Mouse (Mus musculus): Measurements from ENCODE around the gene Gabbr1. TPM values are rescaled to one million over a fixed set of nuclear protein-coding genes. Genes with fewer than 3 reads are reported as not detected.
"Not testable (repeated sequence)": the region's sequence is repeated elsewhere in the genome, so short reads cannot be mapped to it uniquely, and the experiment has no call there.

Gene Gabbr1
- total RNA-seq (2021), result 100 to 1,000 TPM; 609 to 643 TPM
- long read RNA-seq, experiment 1, full-length matches to known transcripts, result 81 of 124 reads
- long read RNA-seq, experiment 1, partial matches to known transcripts, result 17 of 124 reads
- long read RNA-seq, experiment 1, other reads (novel, unspliced or antisense), result 26 of 124 reads
- long read RNA-seq, experiment 2, full-length matches to known transcripts, result 92 of 159 reads
- long read RNA-seq, experiment 2, partial matches to known transcripts, result 60 of 159 reads
- long read RNA-seq, experiment 2, other reads (novel, unspliced or antisense), result 7 of 159 reads

- peak; percentile 78 to 80 for DNase-seq (ENCODE audit: low spot score in 2 of 2)
Measured at GRCm38 (mm10) chr17:37045611-37046311, at the start of gene Gabbr1. Gabbr1 (plus strand) TSS chr17:37045966.

GRCm38 (mm10) chr17:36997033-36997735, 48.6 kb upstream of the Gabbr1 start:
- peak; percentile 70 to 76 for DNase-seq (ENCODE audit: low spot score in 2 of 2)

GRCm38 (mm10) chr17:36998477-36998876, 47.3 kb upstream of the Gabbr1 start:
- DNase-seq (ENCODE audit: low spot score in 2 of 2), result no peak

DNA sequence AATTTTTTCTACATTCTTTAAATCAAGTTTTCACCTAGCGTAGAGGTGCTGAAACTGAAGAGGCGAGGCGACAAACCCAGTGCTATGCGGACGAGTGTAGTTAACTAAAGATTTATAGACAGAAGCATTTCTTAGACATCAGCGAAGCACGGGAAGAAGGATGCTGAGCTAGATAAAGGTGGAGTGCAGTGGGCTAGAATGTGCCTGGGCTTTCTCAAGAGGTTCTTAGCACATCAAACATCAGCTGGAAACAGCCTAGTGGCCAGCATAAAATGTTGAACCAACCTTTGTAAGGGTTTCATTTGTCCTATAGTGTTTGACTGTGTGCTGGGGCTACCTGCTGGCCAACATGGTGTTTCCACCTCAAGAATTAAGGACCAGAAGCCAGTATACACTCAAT, 44.9 kb upstream of the Gabbr1 start, which contains the start of gene Zfp57:
Gene Zfp57 (plus strand): TSS at position 301 of the 400 bp plus-strand sequence.
- DNase-seq (ENCODE audit: low spot score in 2 of 2), result no peak

- DNase-seq (ENCODE audit: low spot score in 2 of 2), result peak; percentile 52 to 55
Measured at GRCm38 (mm10) chr17:37002364-37003330, 43.1 kb upstream of the Gabbr1 start.

DNA sequence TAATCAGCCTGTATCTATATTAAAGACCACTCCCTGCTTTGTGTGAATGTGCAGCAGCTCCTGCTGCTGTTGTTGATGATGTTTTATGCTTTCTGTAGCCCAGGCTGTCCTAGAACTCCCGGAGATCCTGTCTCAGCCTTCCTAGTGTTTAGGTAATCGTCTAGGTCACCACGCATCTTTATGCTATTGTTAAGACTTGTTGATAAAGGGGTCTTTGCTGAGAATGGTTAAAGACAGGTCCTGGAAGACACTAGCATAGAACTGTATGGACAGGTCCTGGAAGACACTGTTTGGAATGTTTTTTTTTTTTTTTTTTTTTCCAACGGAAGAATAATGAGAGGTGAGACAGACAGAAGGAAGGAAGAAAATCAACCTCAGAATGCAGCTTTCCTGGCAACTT, 42.4 kb upstream of the Gabbr1 start:
- no peak for DNase-seq (ENCODE audit: low spot score in 2 of 2)

DNA sequence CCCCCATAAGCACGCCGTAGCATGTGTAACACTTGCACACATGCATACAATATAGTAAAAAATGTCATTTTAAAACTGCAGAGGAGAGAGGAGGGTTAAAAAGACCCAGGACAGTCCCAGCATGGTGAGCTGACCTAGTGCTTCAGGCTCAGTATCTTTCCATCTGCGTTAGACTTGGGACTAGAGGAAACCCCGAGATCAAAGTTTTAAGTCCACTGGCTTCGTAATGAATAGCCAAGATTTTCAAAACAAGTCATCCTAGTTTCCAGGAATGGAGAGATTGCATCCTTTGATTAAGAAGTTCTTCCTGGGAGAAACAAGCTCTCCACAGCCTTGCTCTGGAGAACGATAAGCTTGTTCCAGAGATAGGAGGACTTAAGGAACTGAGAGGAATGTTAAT, 37.6 kb upstream of the Gabbr1 start:
- no peak for DNase-seq (ENCODE audit: low spot score in 2 of 2)

DNA sequence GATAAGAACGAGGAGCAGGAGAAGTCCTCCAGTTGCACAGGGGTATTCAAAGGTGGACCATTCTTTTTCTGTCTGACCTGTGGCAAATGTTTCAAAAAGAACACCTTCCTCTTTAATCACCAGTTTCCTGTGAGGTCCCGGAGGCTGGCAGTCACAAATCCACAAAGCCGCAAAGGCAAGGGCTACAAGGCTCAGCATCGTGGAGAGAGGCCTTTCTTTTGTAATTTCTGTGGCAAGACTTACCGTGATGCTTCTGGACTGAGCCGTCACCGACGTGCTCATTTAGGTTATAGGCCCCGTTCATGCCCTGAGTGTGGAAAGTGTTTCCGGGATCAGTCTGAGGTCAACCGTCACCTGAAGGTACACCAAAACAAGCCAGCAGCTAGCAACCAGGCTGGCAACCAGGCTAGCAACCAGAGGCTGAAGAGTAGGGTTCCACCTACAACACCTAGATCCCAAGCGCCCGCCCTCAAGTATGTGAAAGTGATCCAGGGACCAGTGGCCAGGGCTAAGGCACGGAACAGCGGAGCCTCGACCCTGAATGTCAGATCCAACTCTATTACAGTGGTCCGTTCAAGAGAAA, 36.2 kb upstream of the Gabbr1 start:
- no peak for DNase-seq (ENCODE audit: low spot score in 2 of 2)

DNA sequence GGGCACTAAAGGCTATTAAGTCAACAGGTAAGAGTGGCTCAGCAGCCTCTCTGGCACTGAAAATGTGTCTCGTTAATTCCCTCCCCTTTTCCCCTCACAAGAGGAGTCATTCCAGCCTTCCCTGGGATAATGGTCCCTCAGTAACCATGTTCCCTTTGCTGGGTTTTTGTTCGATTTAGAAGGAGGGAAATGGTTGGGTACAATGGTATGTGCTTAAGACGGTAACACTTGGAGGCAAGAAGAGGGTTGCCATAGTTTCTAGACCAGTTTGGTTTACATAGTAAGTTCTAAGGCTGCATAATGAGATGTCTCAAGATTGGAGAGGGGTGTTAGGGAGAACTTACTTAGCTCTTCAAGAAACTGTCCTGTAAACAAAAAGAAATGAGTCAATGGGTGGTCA, 34.0 kb upstream of the Gabbr1 start:
- DNase-seq (ENCODE audit: low spot score in 2 of 2), result no peak

DNA sequence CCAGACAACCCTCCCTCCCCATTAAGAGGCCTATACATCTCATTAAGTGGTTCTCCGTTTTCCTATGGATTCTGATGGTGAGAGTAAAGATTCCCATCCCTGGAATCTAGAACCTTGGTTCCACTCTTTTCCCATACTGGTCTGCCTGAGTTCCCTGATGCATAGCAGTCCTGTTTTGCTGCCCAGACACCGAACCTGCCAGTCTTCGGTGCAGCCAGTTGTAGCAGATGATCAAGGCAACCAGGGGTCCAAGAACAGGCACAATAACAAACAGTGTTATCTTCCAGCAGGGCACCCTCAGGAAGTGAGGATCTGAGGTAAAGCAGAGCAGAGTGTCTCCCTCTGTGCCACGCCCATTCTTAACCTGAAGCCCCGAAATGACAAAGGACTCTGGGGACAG, 33.6 kb upstream of the Gabbr1 start:
- DNase-seq (ENCODE audit: low spot score in 2 of 2), result no peak

- DNase-seq (ENCODE audit: low spot score in 2 of 2), result no peak
Measured at GRCm38 (mm10) chr17:37016333-37016732, 29.4 kb upstream of the Gabbr1 start.

GRCm38 (mm10) chr17:37018328-37018727, 27.4 kb upstream of the Gabbr1 start:
- DNase-seq (ENCODE audit: low spot score in 2 of 2), result peak in 1 of 2 experiments; percentile 24

- DNase-seq (ENCODE audit: low spot score in 2 of 2), result not testable (repeated sequence)
Measured at GRCm38 (mm10) chr17:37019242-37019641, 26.5 kb upstream of the Gabbr1 start.

DNA sequence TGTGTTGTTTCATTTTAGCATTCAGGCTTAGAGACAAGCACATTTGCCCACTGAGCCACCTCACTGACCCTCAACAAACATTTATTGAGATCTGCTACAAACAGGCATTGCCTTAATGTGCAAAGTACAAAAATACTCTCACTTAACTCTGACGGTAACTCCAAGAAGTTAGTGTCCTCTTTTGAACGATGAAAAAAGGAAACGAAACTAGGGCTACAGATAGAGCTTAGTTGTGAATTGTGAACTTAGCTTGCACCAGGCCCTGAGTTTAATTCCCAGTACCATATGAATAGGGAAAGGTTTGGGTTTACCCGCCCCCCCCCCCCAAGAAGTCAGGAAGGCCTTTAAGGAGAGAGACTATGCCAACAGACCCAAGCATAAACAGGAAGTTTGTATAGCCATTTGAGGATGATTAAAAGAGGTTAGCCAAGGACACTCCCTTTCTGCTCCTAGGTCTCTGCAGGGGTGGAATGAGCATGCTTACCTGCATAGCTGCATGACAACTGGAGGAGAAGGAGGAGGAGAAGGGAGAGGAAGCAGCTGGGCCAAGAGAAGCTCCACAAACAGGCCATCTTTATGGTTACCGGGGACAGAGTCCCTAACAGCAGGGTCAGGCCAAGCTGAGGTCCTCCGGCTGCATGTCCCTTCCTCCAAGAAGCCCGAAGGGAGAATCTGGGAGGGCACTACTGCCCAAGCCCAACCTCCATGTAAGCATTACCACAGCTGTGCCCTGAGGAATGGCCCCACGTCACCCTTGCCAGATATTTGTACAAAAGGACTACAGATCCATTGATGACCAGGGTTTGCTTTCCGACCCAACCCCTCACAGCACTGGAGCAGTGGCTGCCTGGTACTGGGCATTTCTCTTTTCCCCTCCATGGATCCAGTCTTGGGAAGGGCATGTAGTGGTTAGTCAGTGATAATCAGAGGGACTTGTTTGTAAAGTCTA, 22.9 kb upstream of the Gabbr1 start, which contains the start of gene Mog:
Gene Mog (minus strand): TSS at position 771 of the 949 bp plus-strand sequence.
- DNase-seq (ENCODE audit: low spot score in 2 of 2), result no peak

GRCm38 (mm10) chr17:37026425-37026824, 19.3 kb upstream of the Gabbr1 start:
- no peak for DNase-seq (ENCODE audit: low spot score in 2 of 2)

- DNase-seq (ENCODE audit: low spot score in 2 of 2), result no peak
Measured at GRCm38 (mm10) chr17:37027486-37027885, 18.3 kb upstream of the Gabbr1 start.

DNA sequence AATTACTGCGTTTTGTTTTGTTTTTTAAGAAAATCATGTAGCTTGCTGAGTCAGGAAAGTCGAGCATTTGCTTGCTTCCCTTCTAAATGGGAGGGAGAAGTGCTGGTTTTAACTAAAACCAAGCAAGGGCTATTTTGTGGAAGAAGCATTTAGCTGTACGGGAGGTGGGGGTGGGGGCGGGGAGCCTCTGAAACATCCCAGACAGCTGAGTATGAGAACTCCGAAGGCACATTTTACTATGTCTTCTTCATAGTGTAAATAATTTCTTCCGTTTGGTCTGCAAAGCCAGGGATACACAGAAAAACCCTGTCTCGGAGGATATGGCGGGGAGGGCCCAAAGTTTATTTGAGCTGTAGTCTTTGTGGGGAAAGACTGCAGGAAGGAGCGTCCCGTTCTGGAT, 17.6 kb upstream of the Gabbr1 start:
- DNase-seq (ENCODE audit: low spot score in 2 of 2), result no peak

- peak; percentile 96 to 97 for DNase-seq (ENCODE audit: low spot score in 2 of 2)
Measured at GRCm38 (mm10) chr17:37028683-37029120, 17.1 kb upstream of the Gabbr1 start.

- no peak for DNase-seq (ENCODE audit: low spot score in 2 of 2)
Measured at GRCm38 (mm10) chr17:37029162-37029561, 16.6 kb upstream of the Gabbr1 start.

Data from layer of hippocampus, postnatal 14 days (tissue).